In the genomic region with DNA sequence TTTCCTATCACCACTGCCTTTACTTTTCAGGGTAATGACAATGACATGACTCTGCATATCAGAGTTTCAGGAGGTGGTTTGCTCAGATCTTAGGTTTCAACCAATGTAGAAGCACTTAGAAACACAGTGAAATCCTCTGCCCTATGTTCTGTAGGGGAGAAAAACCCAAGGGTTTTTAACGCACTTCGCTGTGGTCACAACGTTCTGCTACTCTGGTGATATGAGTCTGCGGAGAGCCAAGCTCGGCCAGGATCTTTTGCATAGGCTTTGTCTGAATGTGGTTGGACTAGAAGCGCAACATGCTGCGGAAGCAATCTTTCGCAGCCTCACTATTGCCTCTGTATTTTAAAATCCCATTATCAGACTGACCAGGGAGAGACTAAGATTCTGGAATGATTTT, we compare ENCODE assay signal across 9 mouse cellular contexts. TPM values are rescaled to one million over a fixed set of nuclear protein-coding genes. Genes with fewer than 3 reads are reported as not detected.
DNase-seq lines count a peak whose midpoint lies in the region; ATAC-seq and TF ChIP-seq lines count a peak whose summit lies in the region.
"Had no signal": no experiment of that assay in that cellular context is flagged by ENCODE, and none has a peak within 500 bp of the region (broad histone marks: within the 10 kb centered on the region; RNA-seq: fewer than 3 reads in every experiment).

No protein-coding gene starts in this region.

- DNase-seq in heart, adult 9 months (ENCODE audit: low spot score in 2 of 2): no peak
- DNase-seq in G1E (ENCODE audit: low spot score): peak; percentile 1
- no peak for DNase-seq in forebrain, embryonic 11.5 days (ENCODE audit: low spot score)
- DNase-seq in kidney, postnatal 4 days: peak; percentile 16 to 62
- no peak for DNase-seq in right cerebral cortex, postnatal 25 days
- DNase-seq in right cerebral cortex, postnatal 14 days: no peak

- H3K4me1 ChIP-seq in heart, embryonic 14.5 days (ENCODE audit: control insufficient read depth in 2 of 2, insufficient read depth in 2 of 2, low read length in 2 of 2): no peaks in the 10 kb centered on the region; a peak in 1 of 4 replicates
- H3K4me1 ChIP-seq in G1E (ENCODE audit: insufficient read depth, low read depth, low read length): 0 out of 2 replicates have a peak, but pooled peaks cover 2% of the 10 kb centered on the region
- H3K4me1 ChIP-seq in forebrain, embryonic 11.5 days (replicated peaks; ENCODE audit: control insufficient read depth, insufficient read depth, low read length): peaks cover 2% of the 10 kb centered on the region; the same call in 1 of the 2 replicates
- peaks cover 13% of the 10 kb centered on the region for H3K4me1 ChIP-seq in midbrain, embryonic 16.5 days (ENCODE audit: control insufficient read depth, insufficient read depth, low read length)

- H3K4me3 ChIP-seq in heart, embryonic 14.5 days (ENCODE audit: control insufficient read depth in 1 of 2, insufficient read depth in 1 of 2, low read depth in 1 of 2, low read length in 2 of 2): peak overlapping the region; percentile 50 to 54
- peak overlapping the region; percentile 57; the same call in 1 of the 2 replicates for H3K4me3 ChIP-seq in G1E (ENCODE audit: low read depth, low read length)
- peak overlapping the region; percentile 33 for H3K4me3 ChIP-seq in forebrain, embryonic 11.5 days (ENCODE audit: low read depth, low read length)
- peak overlapping the region; percentile 44 for H3K4me3 ChIP-seq in midbrain, embryonic 16.5 days (ENCODE audit: low read depth, low read length)

- peak; percentile 10; the same call in 1 of the 2 replicates for ATAC-seq in heart, embryonic 14.5 days (ENCODE audit: insufficient number of reproducible peaks, insufficient read depth, low FRiP score, low read depth)
- no peak for ATAC-seq in G1E (ENCODE audit: extremely low read depth, insufficient number of reproducible peaks, low FRiP score, poor library complexity, severe bottlenecking)
- no peak; the same call in 1 of the 2 replicates for ATAC-seq in forebrain, embryonic 11.5 days (replicated peaks; ENCODE audit: low FRiP score)
- ATAC-seq in midbrain, embryonic 16.5 days: peak; percentile 41

- no peaks in the 10 kb centered on the region for H3K9me3 ChIP-seq in heart, embryonic 14.5 days (ENCODE audit: control insufficient read depth, low read length)
- no peaks in the 10 kb centered on the region for H3K9me3 ChIP-seq in G1E (replicated peaks)
- no peaks in the 10 kb centered on the region for H3K9me3 ChIP-seq in forebrain, embryonic 11.5 days (ENCODE audit: control insufficient read depth, low read length)
- H3K9me3 ChIP-seq in midbrain, embryonic 16.5 days (replicated peaks; ENCODE audit: control insufficient read depth, low read length, poor library complexity, severe bottlenecking): no peaks in the 10 kb centered on the region

- H3K36me3 ChIP-seq in heart, embryonic 14.5 days (ENCODE audit: control insufficient read depth, insufficient read depth, low read length): no peaks in the 10 kb centered on the region
- H3K36me3 ChIP-seq in G1E (replicated peaks): no peaks in the 10 kb centered on the region
- H3K36me3 ChIP-seq in forebrain, embryonic 11.5 days (ENCODE audit: control insufficient read depth, insufficient read depth, low read length): no peaks in the 10 kb centered on the region
- H3K36me3 ChIP-seq in midbrain, embryonic 16.5 days (ENCODE audit: control insufficient read depth, insufficient read depth, low read length): no peaks in the 10 kb centered on the region

- no peaks in the 10 kb centered on the region for H3K27me3 ChIP-seq in heart, embryonic 14.5 days (ENCODE audit: control insufficient read depth, insufficient read depth, low read length)
- no peaks in the 10 kb centered on the region for H3K27me3 ChIP-seq in G1E (ENCODE audit: insufficient read depth, low read length)
- H3K27me3 ChIP-seq in forebrain, embryonic 11.5 days (ENCODE audit: control insufficient read depth, insufficient read depth, low read length): peaks cover 2% of the 10 kb centered on the region; the same call in 1 of the 2 replicates
- H3K27me3 ChIP-seq in midbrain, embryonic 16.5 days (ENCODE audit: control insufficient read depth, insufficient read depth, low read depth, low read length): no peaks in the 10 kb centered on the region

- TF ChIP-seq CTCF in G1E (IDR thresholded peaks at IDR 0.05; ENCODE audit: low read depth, low read length): no peak

- peak overlapping the region; percentile 85 for H3K9ac ChIP-seq in heart, embryonic 14.5 days (ENCODE audit: low read length)
- H3K9ac ChIP-seq in forebrain, embryonic 11.5 days (ENCODE audit: low read length): peak overlapping the region; percentile 53
- H3K9ac ChIP-seq in midbrain, embryonic 16.5 days (ENCODE audit: low read depth, low read length): peak overlapping the region; percentile 71

- peak overlapping the region; percentile 81 for H3K4me2 ChIP-seq in heart, embryonic 14.5 days (ENCODE audit: low read length)
- peak overlapping the region; percentile 64 for H3K4me2 ChIP-seq in forebrain, embryonic 11.5 days (ENCODE audit: low read depth, low read length, severe bottlenecking)
- H3K4me2 ChIP-seq in midbrain, embryonic 16.5 days (ENCODE audit: low read length): peak overlapping the region; percentile 66

- H3K27ac ChIP-seq in heart, embryonic 14.5 days (replicated peaks in 1 of 2; ENCODE audit: control insufficient read depth in 1 of 2, insufficient read depth in 1 of 2, low read depth in 2 of 2, low read length in 2 of 2): peak overlapping the region; percentile 94 to 98
- H3K27ac ChIP-seq in forebrain, embryonic 11.5 days (ENCODE audit: low read depth, low read length): peak overlapping the region; percentile 79
- peak overlapping the region; percentile 93 for H3K27ac ChIP-seq in midbrain, embryonic 16.5 days (ENCODE audit: low read length)

- WGBS in heart, embryonic 14.5 days: 5% methylated on average over 8 of the region's 8 CpGs
- 8% methylated on average over 8 of the region's 8 CpGs for WGBS in forebrain, embryonic 11.5 days
- WGBS in midbrain, embryonic 16.5 days: 6% methylated on average over 8 of the region's 8 CpGs

RNA-seq across cellular contexts. Expression of a gene that starts 8.6 kb away (rescaled TPM):
- polyA plus RNA-seq in heart, embryonic 14.5 days (2014; fragmentation: Nextera tagmentation; extraction: Ambion mirVana): not detected in 2 replicates
- total RNA-seq in G1E (2014; fragmentation: Nextera tagmentation) (not detected in 2 replicates), G1E (2017) (not detected in 2 replicates)
- polyA plus RNA-seq in G1E (2012): not detected in 2 replicates
- polyA plus RNA-seq in forebrain, embryonic 11.5 days (2014; fragmentation: Nextera tagmentation; extraction: Ambion mirVana): not detected in 2 replicates
- polyA plus RNA-seq in midbrain, embryonic 16.5 days (2015; fragmentation: Nextera tagmentation; extraction: Ambion mirVana): not detected in 2 replicates
- total RNA-seq: layer of hippocampus, postnatal 36 days had no signal

Comparison
In these comparisons a context has a peak if more than half of its experiments do, and no peak if none do; other contexts are left out.
1. ATAC-seq: peak in heart, embryonic 14.5 days (single experiment) and midbrain, embryonic 16.5 days (single experiment); none in G1E (single experiment) and forebrain, embryonic 11.5 days (single experiment).
2. DNase-seq: peak in G1E (single experiment) and kidney, postnatal 4 days (2 of 2); none in heart, adult 9 months (0 of 2), forebrain, embryonic 11.5 days (single experiment), right cerebral cortex, postnatal 25 days (single experiment) and right cerebral cortex, postnatal 14 days (single experiment).
3. Peak in every context shown above with its lines, with median percentiles within 50 percentile points of each other: H3K27ac ChIP-seq, H3K4me2 ChIP-seq, H3K4me3 ChIP-seq and H3K9ac ChIP-seq.